Mouse (Mus musculus): ENCODE results near the gene Thap7. TPM values are rescaled to one million over a fixed set of nuclear protein-coding genes. Genes with fewer than 3 reads are reported as not detected.

Thap7 gene
- polyA plus RNA-seq, 2 experiments from 2014 or later = 66.1 to 98.7 TPM

DNA sequence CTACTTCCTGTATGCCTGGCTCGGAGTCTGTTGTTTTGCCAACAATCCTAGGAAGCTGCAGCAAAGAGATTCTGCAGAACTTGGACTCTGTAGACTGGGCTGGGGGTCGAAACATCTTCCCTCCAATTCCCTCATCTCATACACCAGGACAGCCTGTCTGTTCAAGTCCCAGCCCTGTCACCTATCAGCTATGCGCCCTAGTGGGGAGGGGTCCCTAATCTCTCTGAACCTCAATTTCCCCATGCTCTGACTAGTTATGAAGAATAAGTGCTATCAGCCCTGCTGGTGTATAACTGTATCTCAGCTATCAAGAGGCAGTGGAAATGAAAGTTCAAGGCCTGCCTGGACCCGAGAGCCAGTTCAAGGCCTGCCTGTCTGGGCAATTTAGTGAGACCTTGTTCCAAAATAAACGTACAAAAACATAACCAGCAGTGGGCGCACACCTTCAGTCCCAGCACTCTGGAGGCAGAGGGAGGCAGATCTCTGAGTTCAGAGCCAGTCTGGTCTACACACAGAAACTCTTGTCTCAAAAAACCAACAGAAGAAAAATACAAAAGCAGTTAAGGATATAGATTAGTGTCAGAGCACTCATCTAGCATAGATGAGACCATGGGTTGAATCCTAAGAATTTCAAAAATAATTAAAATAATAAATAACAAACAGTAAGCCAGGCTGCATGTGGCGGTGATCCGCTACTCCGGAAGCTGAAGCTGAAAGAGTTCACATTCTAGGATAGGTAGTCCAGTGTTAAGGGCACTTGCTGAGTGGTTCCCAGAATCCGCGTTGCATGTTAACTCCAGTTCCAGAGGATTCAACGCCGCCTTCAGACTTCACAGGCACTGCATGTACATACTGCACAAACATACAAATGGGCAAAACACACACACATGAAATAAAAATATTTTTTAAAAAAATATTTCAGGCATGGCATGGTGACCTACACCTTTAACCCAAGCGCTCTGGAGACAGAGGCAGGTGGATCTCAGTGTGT lies 42.2 kb downstream of the Thap7 start:
- ATAC-seq = no peak

DNA sequence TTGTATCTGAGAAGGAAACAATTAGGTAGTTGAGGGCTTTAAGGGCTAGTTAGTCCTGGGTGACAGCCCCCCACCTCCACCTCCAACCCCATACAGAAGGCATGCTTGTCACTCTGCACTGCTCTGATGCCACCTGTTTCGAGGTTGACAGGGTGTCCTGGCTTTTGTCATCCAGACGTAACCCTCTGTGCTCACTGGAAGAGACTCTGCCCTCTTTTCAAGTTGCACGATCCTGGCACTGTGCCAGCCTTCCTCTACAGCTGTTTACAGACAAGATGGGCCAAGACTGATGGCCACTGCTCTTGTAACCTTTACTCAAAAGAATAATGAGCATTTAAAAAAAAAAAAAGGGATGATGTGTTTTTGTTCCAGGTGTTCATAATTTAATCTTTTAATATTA lies 44.4 kb downstream of the Thap7 start:
- no peak for ATAC-seq

GRCm38 (mm10) chr16:17481465-17481864 lies 49.5 kb downstream of the Thap7 start:
- ATAC-seq = no peak

DNA sequence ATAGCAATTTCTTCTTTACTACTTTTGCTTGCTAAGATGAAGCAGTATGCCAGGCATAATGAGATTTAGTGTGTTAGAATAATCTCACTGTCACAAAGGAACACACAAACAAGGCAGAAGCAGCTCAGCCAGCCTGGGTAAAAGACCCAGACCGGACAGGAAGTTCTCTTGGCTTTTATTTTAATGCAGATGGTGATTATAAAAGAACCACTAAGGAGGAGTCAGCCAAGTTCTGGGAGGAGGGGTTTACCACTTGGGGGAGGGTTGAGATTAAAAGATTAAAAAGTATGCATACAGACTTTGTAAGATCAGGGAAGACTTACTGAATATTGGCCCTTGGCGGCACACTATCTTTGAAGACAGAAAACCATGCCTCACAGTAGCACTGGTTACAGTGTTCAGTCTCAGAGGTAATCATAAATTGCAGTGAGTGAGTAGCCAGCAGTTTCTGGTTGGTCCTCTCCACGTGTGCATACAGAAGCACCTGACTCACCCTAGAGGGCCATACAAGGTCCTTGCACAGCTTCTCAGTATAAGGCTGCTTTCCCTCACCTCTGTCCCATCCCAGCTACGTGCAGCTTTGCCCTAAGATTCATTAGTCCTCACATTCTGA lies 52.5 kb downstream of the Thap7 start:
- ATAC-seq = no peak

Other genes starting within 250 kb of the Thap7 start
- gene Serpind1, start 199.8 kb downstream of the Thap7 start, polyA plus RNA-seq (2017; shearing (Covaris generic)) = under 1 TPM; 0.82 TPM
- gene Snap29, start 125.2 kb downstream of the Thap7 start, polyA plus RNA-seq (2017; shearing (Covaris generic)) = 10 to 100 TPM; 10.5 to 22.1 TPM
- gene Pi4ka, start 124.8 kb downstream of the Thap7 start, polyA plus RNA-seq (2017; shearing (Covaris generic)) = 10 to 100 TPM; 56.9 to 57.5 TPM
- gene Crkl, start 79.1 kb downstream of the Thap7 start, polyA plus RNA-seq (2017; shearing (Covaris generic)) = 10 to 100 TPM; 20.2 to 24.2 TPM
- gene Aifm3, start 41.5 kb downstream of the Thap7 start, polyA plus RNA-seq (2017; shearing (Covaris generic)) = under 1 TPM in 1 of 2 experiments, not detected in 1; 0.27 TPM
- gene Lztr1, start 22.4 kb downstream of the Thap7 start, polyA plus RNA-seq (2017; shearing (Covaris generic)) = 10 to 100 TPM; 53.9 to 68.8 TPM
- not detected for gene Lrrc74b, start 30.1 kb upstream of the Thap7 start, polyA plus RNA-seq (2017; shearing (Covaris generic))
- not detected for gene P2rx6, start 30.7 kb upstream of the Thap7 start, polyA plus RNA-seq (2017; shearing (Covaris generic))
- gene Slc7a4, start 52.1 kb upstream of the Thap7 start, polyA plus RNA-seq (2017; shearing (Covaris generic)) = 1 to 10 TPM; 2.3 to 4.3 TPM
- gene Smpd4, start 88.2 kb upstream of the Thap7 start, polyA plus RNA-seq (2017; shearing (Covaris generic)) = 10 to 100 TPM; 13.3 to 34.7 TPM
- 1 to 10 TPM in 1 of 2 experiments, under 1 TPM in 1; 0.52 to 1.2 TPM for gene Ccdc74a, start 115.3 kb upstream of the Thap7 start, polyA plus RNA-seq (2017; shearing (Covaris generic))
- gene Med15, start 201.8 kb upstream of the Thap7 start, polyA plus RNA-seq (2017; shearing (Covaris generic)) = 100 to 1,000 TPM in 1 of 2 experiments, 10 to 100 TPM in 1; 67.1 to 128 TPM
- gene Klhl22, start 228.5 kb upstream of the Thap7 start, polyA plus RNA-seq (2017; shearing (Covaris generic)) = 10 to 100 TPM; 15.6 to 30.9 TPM